Mouse (Mus musculus) liver, postnatal 0 days (tissue): Measurements from ENCODE around the gene a. TPM values are rescaled to one million over a fixed set of nuclear protein-coding genes. Genes with fewer than 3 reads are reported as not detected.

Experiments used
- ATAC-seq: fragments of 200-750 bp; cut with Nextera tagmentation; 2 replicates; pipeline ENCODE4 v1.8.0; 2017; ENCODE audit warnings: mild to moderate bottlenecking, moderate library complexity
- DNase-seq: peaks from one replicate; pipeline ENCODE4 v3.0.0-alpha.2; 2016
- H3K27ac ChIP-seq: fragments of 300-500 bp; sonication (generic); 2 replicates; pipeline ENCODE4 v1.5.1; 2014; ENCODE audit warnings: antibody characterized with exemption, moderate library complexity, mild to moderate bottlenecking, low read depth
- H3K27me3 ChIP-seq: fragments of 300-500 bp; sonication (generic); 2 replicates; pipeline ENCODE4 v1.6.1; 2014; ENCODE audit warnings: low read length, control low read depth, mixed read lengths; ENCODE audit not compliant: insufficient read depth
- H3K36me3 ChIP-seq: fragments of 300-500 bp; sonication (generic); replicated peaks from 2 replicates; pipeline ENCODE4 v1.6.1; 2014; ENCODE audit warnings: mild to moderate bottlenecking, control low read depth, low read length, moderate library complexity, mixed read lengths; ENCODE audit not compliant: insufficient read depth
- H3K4me1 ChIP-seq: fragments of 300-500 bp; sonication (generic); 2 replicates; pipeline ENCODE4 v1.6.1; 2014; ENCODE audit warnings: antibody characterized with exemption, mild to moderate bottlenecking, control low read depth; ENCODE audit not compliant: insufficient read depth
- H3K4me2 ChIP-seq: fragments of 300-500 bp; sonication (generic); 2 replicates; pipeline ENCODE4 v1.6.1; 2014; ENCODE audit warnings: low read depth, mild to moderate bottlenecking, low read length, moderate library complexity, mixed read lengths
- H3K4me3 ChIP-seq: fragments of 300-500 bp; sonication (generic); 2 replicates; pipeline ENCODE4 v1.5.1; 2014; ENCODE audit warnings: low read depth, low read length
- H3K9ac ChIP-seq: fragments of 300-500 bp; sonication (generic); replicated peaks from 2 replicates; pipeline ENCODE4 v1.6.1; 2014; ENCODE audit warnings: mild to moderate bottlenecking, moderate library complexity
- H3K9me3 ChIP-seq: fragments of 300-500 bp; sonication (generic); 2 replicates; pipeline ENCODE4 v1.6.1; 2016; ENCODE audit warnings: mild to moderate bottlenecking, control low read depth, low read length, mixed read lengths
- CTCF ChIP-seq: sonication (generic); IDR thresholded peaks from 2 replicates; pipeline ENCODE4 v1.5.1; 2016; ENCODE audit warnings: antibody characterized with exemption, low read depth
- EP300 ChIP-seq: IDR thresholded peaks from 2 replicates; pipeline ENCODE4 v1.6.1; 2016; ENCODE audit warnings: antibody characterized with exemption, low read depth, mild to moderate bottlenecking
- WGBS: fragments of 180-500 bp; shearing (Covaris S2); extraction: QIAGEN DNeasy Blood & Tissue Kit; methylation state at CpG from one replicate; pipeline ENCODE4 v1.1.7; 2014; ENCODE audit not compliant: insufficient replicate concordance; 5-methylcytosine and 5-hydroxymethylcytosine counted together
- polyA plus RNA-seq: library from polyadenylated mRNA; unstranded; fragments of >200 nt; fragmentation: Nextera tagmentation; extraction: Ambion mirVana; gene quantifications from 2 replicates; pipeline ENCODE4 v1.2.1, GENCODE M21; 2015

Gene a
- polyA plus RNA-seq, 1 experiment from 2014 or later, result not detected

DNA sequence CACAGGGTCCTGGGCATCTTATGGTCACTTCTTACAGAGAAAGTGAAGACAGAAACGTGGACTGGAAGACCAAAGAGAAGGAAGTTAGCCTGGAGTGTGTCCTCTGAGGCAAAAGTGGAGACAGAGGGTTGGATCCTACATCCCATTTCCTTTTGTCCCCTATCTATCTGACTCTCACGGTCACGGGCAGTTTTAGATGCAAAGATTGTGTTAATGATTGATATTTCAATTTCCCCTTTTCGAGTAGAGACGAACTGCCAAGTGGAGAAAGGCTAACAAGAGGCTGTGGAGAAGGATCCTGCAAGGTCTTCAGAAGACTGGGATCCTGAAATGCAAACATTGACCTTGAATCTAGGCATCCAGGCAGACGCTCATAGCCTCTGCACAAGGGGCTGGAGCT lies 297.1 kb downstream of the a start:
- Histone ChIP-seq H3K27ac (no peak overlapping the region), H3K36me3 (no peaks in the 10 kb centered on the region), H3K4me2 (no peak overlapping the region), H3K4me3 (no peak overlapping the region), H3K9ac (no peak overlapping the region), H3K9me3 (no peaks in the 10 kb centered on the region), H3K4me1 (peaks cover 28% of the 10 kb centered on the region), H3K27me3 (no peaks in the 10 kb centered on the region)
- DNase-seq (no peak), ATAC-seq (no peak)
- TF ChIP-seq CTCF (no peak), EP300 (no peak)
- WGBS, result 35% methylated on average over 6 of the region's 6 CpGs

GRCm38 (mm10) chr2:155090909-155091742 lies 299.9 kb downstream of the a start:
- peak overlapping the region; percentile 75 for H3K27ac ChIP-seq
- H3K4me3 ChIP-seq, result no peak overlapping the region
- ATAC-seq, result peak; percentile 95
- 52% methylated on average over 13 of the region's 13 CpGs for WGBS
- H3K27me3 ChIP-seq, result no peaks in the 10 kb centered on the region
- H3K36me3 ChIP-seq, result no peaks in the 10 kb centered on the region
- peak; percentile 84 for DNase-seq
- peak overlapping the region; percentile 44; the same call in 1 of the 2 replicates for H3K9ac ChIP-seq
- H3K9me3 ChIP-seq, result no peaks in the 10 kb centered on the region
- peak overlapping the region; percentile 56 for H3K4me2 ChIP-seq
- peaks cover 34% of the 10 kb centered on the region for H3K4me1 ChIP-seq
- TF ChIP-seq CTCF, result no peak
- peak; percentile 89 for TF ChIP-seq EP300

GRCm38 (mm10) chr2:155091743-155092075 lies 300.5 kb downstream of the a start:
- TF ChIP-seq EP300 (peak; percentile 50; the same call in 1 of the 2 replicates), CTCF (no peak)
- H3K4me2 ChIP-seq, result peak overlapping the region; percentile 56
- ATAC-seq (peak; percentile 37), DNase-seq (no peak)
- 55% methylated on average over 3 of the region's 3 CpGs for WGBS
- H3K9me3 ChIP-seq, result no peaks in the 10 kb centered on the region
- no peak overlapping the region for H3K9ac ChIP-seq
- H3K36me3 ChIP-seq, result no peaks in the 10 kb centered on the region
- peak overlapping the region; percentile 75 for H3K27ac ChIP-seq
- no peaks in the 10 kb centered on the region for H3K27me3 ChIP-seq
- H3K4me1 ChIP-seq, result peaks cover 34% of the 10 kb centered on the region
- no peak overlapping the region for H3K4me3 ChIP-seq

GRCm38 (mm10) chr2:155093418-155093817 lies 302.2 kb downstream of the a start:
- Histone ChIP-seq H3K4me1 (peaks cover 31% of the 10 kb centered on the region), H3K27ac (no peak overlapping the region), H3K9me3 (no peaks in the 10 kb centered on the region), H3K4me2 (no peak overlapping the region), H3K4me3 (no peak overlapping the region), H3K27me3 (no peaks in the 10 kb centered on the region), H3K9ac (no peak overlapping the region), H3K36me3 (no peaks in the 10 kb centered on the region)
- WGBS, result 21% methylated on average over 4 of the region's 4 CpGs
- ATAC-seq (no peak), DNase-seq (no peak)
- TF ChIP-seq CTCF (no peak), EP300 (no peak)

GRCm38 (mm10) chr2:155098720-155099380 lies 307.6 kb downstream of the a start:
- Histone ChIP-seq H3K9me3 (no peaks in the 10 kb centered on the region), H3K9ac (no peak overlapping the region), H3K36me3 (no peaks in the 10 kb centered on the region), H3K27ac (no peak overlapping the region), H3K4me1 (peaks cover 15% of the 10 kb centered on the region), H3K4me3 (no peak overlapping the region), H3K27me3 (no peaks in the 10 kb centered on the region), H3K4me2 (no peak overlapping the region)
- peak; percentile 46 for TF ChIP-seq CTCF
- TF ChIP-seq EP300, result no peak
- DNase-seq (no peak), ATAC-seq (no peak)
- WGBS, result 83% methylated on average over 9 of the region's 9 CpGs

DNA sequence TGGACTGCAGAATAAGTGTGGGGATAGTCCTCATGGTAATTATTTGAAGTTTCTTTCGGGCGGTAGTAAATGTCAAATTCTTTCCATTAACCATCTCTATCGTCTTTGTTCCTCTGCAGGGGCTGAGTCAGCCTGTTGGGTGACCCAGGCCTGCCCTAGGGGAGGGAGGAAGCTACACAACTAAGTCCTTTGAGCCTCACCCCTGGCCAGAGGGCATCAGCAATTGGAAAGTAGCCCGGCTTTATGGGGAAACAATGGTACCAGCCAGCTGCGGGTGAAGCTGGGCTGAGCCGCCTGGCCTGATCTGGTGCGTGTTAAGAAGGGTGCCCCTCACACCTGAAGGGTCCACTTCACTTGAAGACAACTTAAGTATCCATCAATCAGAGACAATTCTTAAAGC lies 308.2 kb downstream of the a start:
- Histone ChIP-seq H3K9me3 (no peaks in the 10 kb centered on the region), H3K4me3 (no peak overlapping the region), H3K27me3 (no peaks in the 10 kb centered on the region), H3K27ac (no peak overlapping the region), H3K4me2 (no peak overlapping the region), H3K9ac (no peak overlapping the region), H3K4me1 (peaks cover 14% of the 10 kb centered on the region), H3K36me3 (no peaks in the 10 kb centered on the region)
- peak; percentile 32 for DNase-seq
- peak; percentile 53 for ATAC-seq
- TF ChIP-seq CTCF (no peak), EP300 (no peak)
- 73% methylated on average over 7 of the region's 7 CpGs for WGBS
